Mouse (Mus musculus) bone marrow macrophage, adult 2 months (primary cell): ENCODE results near the gene Ccdc163.

Experiments used
- CTCF ChIP-seq: IDR thresholded peaks from 2 replicates; pipeline ENCODE4 v1.5.1; 2012; ENCODE audit warnings: low read depth, mild to moderate bottlenecking, low read length, moderate library complexity
- POLR2A ChIP-seq: IDR thresholded peaks from 2 replicates; pipeline ENCODE4 v1.6.1; 2012; ENCODE audit warnings: mild to moderate bottlenecking, low read depth, low read length, borderline replicate concordance

DNA sequence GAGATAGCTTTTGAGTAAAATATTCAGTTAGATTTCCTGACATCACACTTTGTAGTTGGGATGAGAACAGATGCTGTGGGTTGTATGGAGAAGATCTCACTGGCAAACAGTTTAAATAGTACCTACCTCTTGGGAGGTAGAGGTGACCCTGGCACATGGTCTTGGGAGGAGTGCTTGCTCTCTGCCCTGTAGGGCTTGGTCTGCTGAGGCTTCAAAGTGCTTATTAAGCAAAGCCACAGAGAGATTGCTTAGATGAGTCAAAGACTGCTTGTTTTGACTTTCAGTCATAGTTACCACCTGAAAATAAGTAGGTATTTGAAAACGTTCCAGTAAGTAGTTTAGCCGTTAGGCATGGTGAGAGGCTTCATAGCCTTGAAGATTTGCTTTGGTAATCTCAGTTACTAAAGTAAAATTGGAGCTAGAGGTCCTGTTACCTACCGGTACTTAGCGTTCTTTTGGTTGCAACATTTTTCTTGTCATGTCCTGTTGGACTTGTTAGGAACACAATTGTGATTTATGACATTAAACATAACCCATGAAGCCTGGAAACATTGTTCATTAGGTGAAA is 18.9 kb upstream of the Ccdc163 start:
- no peak for TF ChIP-seq CTCF
- TF ChIP-seq POLR2A: no peak
